Mouse (Mus musculus) liver, adult 2 months (tissue): Measurements from ENCODE around the gene Yipf4. TPM values are rescaled to one million over a fixed set of nuclear protein-coding genes. Genes with fewer than 3 reads are reported as not detected.
"Not testable (repeated sequence)": the region's sequence is repeated elsewhere in the genome, so short reads cannot be mapped to it uniquely, and the experiment has no call there.

Source experiments
- DNase-seq: peaks from one replicate; pipeline ENCODE4 v3.0.0-alpha.2; 2011; ENCODE audit warnings: low read depth, low spot score; ENCODE audit errors: extremely low read depth
- H3K27ac ChIP-seq: fragments of 200-500 bp; replicated peaks from 2 replicates; pipeline ENCODE4 v1.5.1; 2012; ENCODE audit warnings: low read depth, mild to moderate bottlenecking, control low read depth, inconsistent platforms, low read length; ENCODE audit not compliant: insufficient read depth
- H3K27me3 ChIP-seq: fragments of 200-500 bp; 2 replicates; pipeline ENCODE4 v1.6.1; 2012; ENCODE audit warnings: mild to moderate bottlenecking, moderate library complexity, low read length, inconsistent platforms; ENCODE audit not compliant: control insufficient read depth, insufficient read depth
- H3K36me3 ChIP-seq: fragments of 200-500 bp; 2 replicates; pipeline ENCODE4 v1.6.1; 2012; ENCODE audit warnings: low read length, inconsistent platforms; ENCODE audit not compliant: control insufficient read depth, insufficient read depth
- H3K4me1 ChIP-seq: fragments of 200-500 bp; 2 replicates; pipeline ENCODE4 v1.6.1; 2011; ENCODE audit warnings: low read length; ENCODE audit not compliant: control insufficient read depth, insufficient read depth
- H3K4me3 ChIP-seq: fragments of 200-500 bp; 2 replicates; pipeline ENCODE4 v1.5.1; 2011; ENCODE audit warnings: low read depth, mild to moderate bottlenecking, control low read depth, low read length, moderate library complexity; ENCODE audit not compliant: insufficient read depth
- H3K79me2 ChIP-seq: fragments of 200-500 bp; 2 replicates; pipeline ENCODE4 v1.6.1; 2012; ENCODE audit warnings: inconsistent platforms, mild to moderate bottlenecking, low read length, moderate library complexity; ENCODE audit not compliant: control insufficient read depth, insufficient read depth
- H3K9ac ChIP-seq: fragments of 200-500 bp; 2 replicates; pipeline ENCODE4 v1.6.1; 2012; ENCODE audit warnings: low read depth, mild to moderate bottlenecking, control low read depth, inconsistent platforms, low read length
- CTCF ChIP-seq: fragments of 200-500 bp; IDR thresholded peaks from 2 replicates; pipeline ENCODE4 v1.5.1; 2011; ENCODE audit warnings: low read depth, low read length, control low read depth
- POLR2A ChIP-seq: fragments of 200-500 bp; IDR thresholded peaks from 2 replicates; pipeline ENCODE4 v1.6.1; 2011; ENCODE audit warnings: low read length, control low read depth; ENCODE audit not compliant: insufficient read depth; ENCODE audit errors: extremely low read depth
- WGBS: fragments of 180-500 bp; shearing (Covaris S2); methylation state at CpG from one replicate; pipeline ENCODE4 v1.1.7; 2018; 5-methylcytosine and 5-hydroxymethylcytosine counted together
- polyA plus RNA-seq: library from polyadenylated mRNA; depleted of rRNA; stranded (reverse); fragments of >200 nt; gene quantifications from 2 replicates; pipeline ENCODE4 v1.2.3, GENCODE M21; 2012
- total RNA-seq: library from RNA; depleted of rRNA; stranded (reverse); fragments of >200 nt; gene quantifications from 2 replicates; pipeline ENCODE4 v1.2.3, GENCODE M21; 2014

Yipf4 gene
- total and polyA plus RNA-seq, 2 experiments = 27.4 to 30.3 TPM

DNA sequence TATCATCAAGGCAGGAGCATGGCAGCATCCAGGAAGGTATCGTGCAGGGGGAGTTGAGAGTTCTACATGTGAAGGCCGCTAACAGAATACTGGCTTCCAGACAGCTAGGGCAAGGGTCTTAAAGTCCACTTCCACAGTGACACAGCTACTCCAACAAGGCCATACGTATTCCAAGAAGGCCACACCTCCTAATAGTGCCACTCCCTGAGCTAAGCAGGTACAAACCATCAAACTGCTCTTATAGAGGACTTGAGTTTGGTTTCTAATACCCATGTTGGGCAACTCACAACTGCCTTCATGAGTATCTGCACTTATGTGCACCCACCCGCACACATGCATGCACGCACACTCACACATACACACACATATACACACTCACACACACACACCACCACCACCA lies 32.5 kb upstream of the Yipf4 start:
- DNase-seq = no peak
- TF ChIP-seq POLR2A (no peak), CTCF (no peak)
- no peaks in the 10 kb centered on the region for H3K4me1 ChIP-seq
- H3K79me2 ChIP-seq = no peaks in the 10 kb centered on the region
- H3K27me3 ChIP-seq = no peaks in the 10 kb centered on the region
- no peak overlapping the region for H3K27ac ChIP-seq
- H3K4me3 ChIP-seq = no peak overlapping the region
- H3K9ac ChIP-seq = no peak overlapping the region
- 94% methylated on average over 5 of the region's 5 CpGs for WGBS
- no peaks in the 10 kb centered on the region for H3K36me3 ChIP-seq

DNA sequence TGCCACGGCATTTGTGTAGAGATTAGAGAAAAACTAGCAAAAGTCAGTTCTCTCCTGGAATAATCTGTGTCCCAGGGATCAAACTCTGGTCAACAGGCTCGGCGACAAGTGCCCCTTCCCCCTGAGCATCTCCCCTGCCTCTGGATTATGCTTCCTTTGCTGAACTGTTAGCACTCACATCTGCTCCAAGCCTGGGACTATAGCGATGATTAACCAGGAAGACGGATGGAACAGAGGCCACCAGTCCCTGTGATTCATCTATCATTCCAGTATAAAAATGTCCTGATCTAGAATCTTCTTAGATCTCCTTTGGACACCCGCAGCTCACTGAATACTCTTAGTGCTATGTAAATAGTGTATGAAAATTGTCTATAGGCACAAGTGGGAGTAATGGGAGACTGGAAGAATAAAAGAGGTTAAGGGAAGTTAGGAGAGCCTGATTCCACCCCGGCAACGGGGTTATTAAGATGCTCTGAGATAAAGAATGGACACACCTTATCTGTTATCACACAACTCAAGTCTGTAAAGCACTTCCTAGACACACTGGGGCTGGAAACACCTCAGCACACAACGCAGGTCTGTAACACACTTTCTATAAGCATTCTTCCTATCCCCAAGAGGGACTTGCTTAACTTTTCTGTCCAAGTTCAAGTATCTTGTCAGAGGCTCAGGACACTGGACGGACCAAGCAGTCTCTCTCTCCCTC lies 31.2 kb upstream of the Yipf4 start:
- H3K27ac ChIP-seq = no peak overlapping the region

DNA sequence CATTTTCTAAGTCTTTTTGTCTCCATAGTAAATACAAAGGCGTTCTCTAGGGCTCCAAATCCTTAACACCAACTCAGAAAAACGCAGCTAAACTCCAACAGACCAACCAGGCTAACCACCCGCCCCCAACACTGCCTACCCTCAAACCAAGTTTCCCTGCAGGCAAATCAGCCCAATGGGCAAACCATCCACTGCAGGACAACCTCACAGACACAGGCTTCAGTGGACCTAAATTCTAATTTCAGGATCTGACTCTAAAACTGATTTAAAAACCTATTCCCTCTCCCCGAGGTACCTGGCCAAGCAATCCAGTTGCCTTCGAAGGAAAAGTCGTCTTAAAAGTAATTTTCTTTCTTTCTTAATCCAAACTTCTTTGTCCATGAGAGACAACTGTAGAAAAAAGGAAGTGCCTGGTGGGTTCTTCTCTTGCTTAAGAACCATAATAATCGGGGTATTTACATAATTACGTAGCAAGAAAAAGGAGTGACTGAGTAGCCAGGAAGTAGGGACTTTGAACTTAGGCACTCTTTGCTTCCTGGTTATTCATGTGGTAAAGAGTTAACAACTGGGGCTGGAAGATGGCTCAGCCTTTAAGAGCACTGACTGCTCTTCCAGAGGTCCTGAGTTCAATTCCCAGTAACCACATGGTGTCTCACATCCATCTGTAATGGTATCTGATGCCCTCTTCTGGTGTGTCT lies 30.4 kb upstream of the Yipf4 start, which contains the start of gene Nlrc4:
Gene Nlrc4, minus strand, starts transcription at position 432 of the 698 bp plus-strand sequence.
- Histone ChIP-seq H3K36me3 (no peaks in the 10 kb centered on the region), H3K27ac (no peak within 1 kb of the TSS; the same call in 1 of the 2 replicates), H3K4me1 (no peaks in the 10 kb centered on the region), H3K4me3 (no peak within 1 kb of the TSS; the same call in 1 of the 2 replicates), H3K79me2 (no peaks in the 10 kb centered on the region), H3K27me3 (no peaks in the 10 kb centered on the region), H3K9ac (no peak within 1 kb of the TSS)
- WGBS = 61% methylated on average over 8 of the region's 8 CpGs
- TF ChIP-seq CTCF (no peak), POLR2A (no peak)
- DNase-seq = peak; percentile 21

More for the DNA sequence above, 31.2 kb upstream of the Yipf4 start:
- H3K36me3 ChIP-seq = no peaks in the 10 kb centered on the region
- no peaks in the 10 kb centered on the region for H3K79me2 ChIP-seq
- H3K27me3 ChIP-seq = no peaks in the 10 kb centered on the region
- H3K4me1 ChIP-seq = no peaks in the 10 kb centered on the region
- H3K9ac ChIP-seq = no peak overlapping the region
- H3K4me3 ChIP-seq = no peak overlapping the region; the same call in 1 of the 2 replicates
- no peak for TF ChIP-seq CTCF
- 67% methylated on average over 10 of the region's 10 CpGs for WGBS
- DNase-seq = no peak

DNA sequence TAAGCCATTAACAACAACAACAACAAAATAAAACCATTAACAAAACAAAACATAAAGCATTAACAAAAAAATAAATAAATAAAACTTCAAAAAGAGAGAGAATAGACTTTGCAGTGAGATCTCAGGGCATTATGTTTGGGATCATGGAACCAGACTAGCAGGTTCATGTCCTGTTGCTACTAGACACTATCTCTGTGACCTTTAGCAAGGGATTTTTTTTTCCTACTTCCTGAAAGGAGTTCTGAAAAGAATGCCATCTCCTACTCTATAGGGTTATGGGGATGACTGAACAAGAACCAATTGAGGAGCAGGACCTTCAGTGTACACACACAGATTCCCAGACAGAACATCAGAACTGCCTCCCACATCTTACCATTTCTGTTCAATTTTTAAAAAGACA lies 25.8 kb upstream of the Yipf4 start:
- Histone ChIP-seq H3K4me1 (no peaks in the 10 kb centered on the region), H3K27me3 (no peaks in the 10 kb centered on the region), H3K36me3 (no peaks in the 10 kb centered on the region), H3K4me3 (no peak overlapping the region), H3K9ac (no peak overlapping the region), H3K79me2 (no peaks in the 10 kb centered on the region), H3K27ac (no peak overlapping the region)
- DNase-seq = no peak
- no peak for TF ChIP-seq CTCF
- no peak for TF ChIP-seq POLR2A

DNA sequence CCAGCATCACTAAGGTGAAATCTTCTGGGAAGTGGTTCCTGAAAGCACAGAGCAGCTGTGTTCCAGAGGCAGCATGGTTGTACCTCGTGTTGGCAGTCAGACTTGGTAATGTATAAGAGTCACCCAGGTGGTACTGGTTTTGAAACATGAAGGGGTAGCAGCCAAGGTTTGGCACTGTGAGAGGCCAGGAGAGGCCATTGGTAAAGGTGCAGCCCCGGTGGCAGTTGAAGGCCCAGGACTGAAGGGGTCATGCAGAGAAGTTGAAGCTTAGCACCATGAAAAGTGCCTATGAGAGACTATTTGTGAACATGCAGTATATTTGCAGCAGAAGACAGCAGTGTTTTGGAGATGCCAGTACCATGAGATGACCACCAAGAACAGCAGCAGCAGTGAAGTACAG lies 21.3 kb upstream of the Yipf4 start:
- not testable (repeated sequence) for H3K9ac ChIP-seq, H3K27me3 ChIP-seq, H3K36me3 ChIP-seq, H3K4me3 ChIP-seq, H3K4me1 ChIP-seq, H3K27ac ChIP-seq, DNase-seq, H3K79me2 ChIP-seq
- WGBS = 88% methylated on average over 2 of the region's 2 CpGs

DNA sequence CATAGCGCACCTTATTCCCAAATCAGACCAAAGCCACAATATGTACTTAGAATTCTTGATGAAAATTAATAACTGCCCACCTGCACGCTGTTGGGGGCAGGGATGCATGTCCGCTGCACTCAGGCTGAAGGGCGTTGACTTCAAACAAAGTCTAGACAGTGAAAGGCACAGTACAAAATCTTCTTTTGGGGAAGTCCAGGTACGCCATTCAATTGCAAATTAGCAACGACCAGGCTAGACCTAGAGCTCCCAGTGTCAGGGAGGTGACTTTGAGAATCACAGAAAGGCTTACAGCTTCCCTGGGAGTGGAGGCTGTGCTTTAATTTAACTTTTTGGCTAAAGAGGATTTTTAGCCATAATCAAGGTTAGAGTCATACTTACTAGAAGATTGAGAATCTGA lies 19.2 kb upstream of the Yipf4 start:
- not testable (repeated sequence) for H3K36me3 ChIP-seq, H3K79me2 ChIP-seq, H3K9ac ChIP-seq, DNase-seq, H3K4me3 ChIP-seq, H3K27ac ChIP-seq, H3K27me3 ChIP-seq, H3K4me1 ChIP-seq
- WGBS = 81% methylated on average over 6 of the region's 6 CpGs
